Mouse (Mus musculus) heart, embryonic 14.5 days (tissue): ENCODE measurements around the gene Gm26602. TPM values are rescaled to one million over a fixed set of nuclear protein-coding genes. Genes with fewer than 3 reads are reported as not detected.
"Not testable (repeated sequence)": the region's sequence is repeated elsewhere in the genome, so short reads cannot be mapped to it uniquely, and the experiment has no call there.

Experiments used
- ATAC-seq: fragments of 200-750 bp; cut with Nextera tagmentation; 2 replicates; pipeline ENCODE4 v1.8.0; 2017; ENCODE audit warnings: low read depth, moderate TSS enrichment; ENCODE audit not compliant: insufficient number of reproducible peaks, insufficient read depth, low FRiP score
- H3K27ac ChIP-seq, 2 experiments: fragments of 200-500 bp in 1 of 2; fragments of 300-500 bp in 1 of 2; sonication (generic) in 1 of 2; replicated peaks in 1 of 2; 2 replicates each; pipeline ENCODE4 v1.5.1; 2012 to 2014; ENCODE audit warnings: low read depth in 2 of 2, low read length in 2 of 2, control low read depth in 1 of 2, mild to moderate bottlenecking in 1 of 2, mixed read lengths in 1 of 2; ENCODE audit not compliant: control insufficient read depth in 1 of 2, insufficient read depth in 1 of 2
- H3K27me3 ChIP-seq: fragments of 300-500 bp; sonication (generic); 2 replicates; pipeline ENCODE4 v1.6.1; 2014; ENCODE audit warnings: mild to moderate bottlenecking, low read length, control low read depth; ENCODE audit not compliant: control insufficient read depth, insufficient read depth
- H3K36me3 ChIP-seq: fragments of 300-500 bp; sonication (generic); 2 replicates; pipeline ENCODE4 v1.6.1; 2014; ENCODE audit warnings: mild to moderate bottlenecking, control low read depth, low read length, mixed read lengths; ENCODE audit not compliant: control insufficient read depth, insufficient read depth
- H3K4me1 ChIP-seq, 2 experiments: fragments of 200-500 bp in 1 of 2; fragments of 300-500 bp in 1 of 2; sonication (generic) in 1 of 2; 2 replicates each; pipeline ENCODE4 v1.6.1; 2012 to 2014; ENCODE audit warnings: low read length in 2 of 2, control low read depth in 1 of 2, mixed read lengths in 1 of 2; ENCODE audit not compliant: control insufficient read depth in 2 of 2, insufficient read depth in 2 of 2
- H3K4me2 ChIP-seq: fragments of 300-500 bp; sonication (generic); 2 replicates; pipeline ENCODE4 v1.6.1; 2014; ENCODE audit warnings: mild to moderate bottlenecking, low read length
- H3K4me3 ChIP-seq, 2 experiments: fragments of 200-500 bp in 1 of 2; fragments of 300-500 bp in 1 of 2; sonication (generic) in 1 of 2; 2 replicates each; pipeline ENCODE4 v1.5.1; 2012 to 2014; ENCODE audit warnings: low read length in 2 of 2, mild to moderate bottlenecking in 2 of 2, control low read depth in 1 of 2, low read depth in 1 of 2, moderate library complexity in 1 of 2; ENCODE audit not compliant: control insufficient read depth in 1 of 2, insufficient read depth in 1 of 2
- H3K9ac ChIP-seq: fragments of 300-500 bp; sonication (generic); 2 replicates; pipeline ENCODE4 v1.6.1; 2014; ENCODE audit warnings: mild to moderate bottlenecking, low read length
- H3K9me3 ChIP-seq: fragments of 300-500 bp; sonication (generic); 2 replicates; pipeline ENCODE4 v1.6.1; 2016; ENCODE audit warnings: low read length, control low read depth; ENCODE audit not compliant: control insufficient read depth
- WGBS: fragments of 180-500 bp; shearing (Covaris S2); extraction: QIAGEN DNeasy Blood & Tissue Kit; methylation state at CpG from one replicate; pipeline ENCODE4 v1.1.7; 2014; 5-methylcytosine and 5-hydroxymethylcytosine counted together
- polyA plus RNA-seq: library from polyadenylated mRNA; unstranded; fragments of >200 nt; fragmentation: Nextera tagmentation; extraction: Ambion mirVana; gene quantifications from 2 replicates; pipeline ENCODE4 v1.2.1, GENCODE M21; 2014

Gene Gm26602
- polyA plus RNA-seq, 1 experiment from 2014 or later: not detected

- H3K9me3 ChIP-seq: no peaks in the 10 kb centered on the region
- H3K9ac ChIP-seq: no peak within 1 kb of the TSS
- no peak within 1 kb of the TSS for H3K4me2 ChIP-seq
- no peak within 1 kb of the TSS for H3K4me3 ChIP-seq
- no peaks in the 10 kb centered on the region for H3K36me3 ChIP-seq
- WGBS: 78% methylated on average over 6 of the region's 6 CpGs
- H3K27me3 ChIP-seq: peaks cover 6% of the 10 kb centered on the region; the same call in 1 of the 2 replicates
- peaks cover 9 to 13% of the 10 kb centered on the region in 2 experiments for H3K4me1 ChIP-seq
- ATAC-seq: no peak
- no peak within 1 kb of the TSS for H3K27ac ChIP-seq
Measured at GRCm38 (mm10) chr10:79886054-79886453, 24.6 kb upstream of the Gm26602 start, which contains the start of gene Elane. Gene Elane, plus strand, starts transcription at chr10:79886247.

DNA sequence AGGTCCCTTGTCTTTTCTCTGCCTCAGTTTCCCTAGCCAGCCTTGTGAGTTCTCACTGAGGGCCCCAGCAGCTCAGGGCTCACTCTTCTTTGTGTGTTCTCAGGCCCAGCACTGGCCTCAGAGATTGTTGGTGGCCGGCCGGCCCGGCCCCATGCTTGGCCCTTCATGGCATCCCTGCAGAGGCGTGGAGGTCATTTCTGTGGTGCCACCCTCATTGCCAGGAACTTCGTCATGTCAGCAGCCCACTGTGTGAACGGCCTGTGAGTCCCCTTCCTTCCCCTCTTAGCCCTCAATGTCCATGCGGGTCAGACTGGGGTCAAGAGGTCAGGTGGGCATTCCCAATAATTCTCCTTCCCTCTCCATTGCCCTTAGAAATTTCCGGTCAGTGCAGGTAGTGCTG, 24.0 kb upstream of the Gm26602 start:
- Histone ChIP-seq H3K4me3 (no peak overlapping the region), H3K9me3 (no peaks in the 10 kb centered on the region), H3K27me3 (peaks cover 6% of the 10 kb centered on the region; the same call in 1 of the 2 replicates), H3K36me3 (no peaks in the 10 kb centered on the region), H3K27ac (no peak overlapping the region), H3K4me1 (peaks cover 9 to 12% of the 10 kb centered on the region in 2 experiments), H3K9ac (no peak overlapping the region), H3K4me2 (no peak overlapping the region)
- no peak for ATAC-seq
- 85% methylated on average over 8 of the region's 8 CpGs for WGBS

- Histone ChIP-seq H3K4me1 (no peaks in the 10 kb centered on the region), H3K27ac (no peak overlapping the region), H3K4me2 (no peak overlapping the region), H3K9ac (no peak overlapping the region), H3K9me3 (no peaks in the 10 kb centered on the region), H3K27me3 (no peaks in the 10 kb centered on the region), H3K4me3 (no peak overlapping the region), H3K36me3 (peaks cover 5% of the 10 kb centered on the region; the same call in 1 of the 2 replicates)
- WGBS: 87% methylated on average over 2 of the region's 2 CpGs
- ATAC-seq: no peak
Measured at GRCm38 (mm10) chr10:79889386-79889785, 21.3 kb upstream of the Gm26602 start.

- Histone ChIP-seq H3K36me3 (peaks cover 13% of the 10 kb centered on the region), H3K4me2 (no peak within 1 kb of the TSS), H3K4me1 (no peaks in the 10 kb centered on the region), H3K27ac (no peak within 1 kb of the TSS), H3K27me3 (no peaks in the 10 kb centered on the region), H3K4me3 (no peak within 1 kb of the TSS), H3K9me3 (no peaks in the 10 kb centered on the region), H3K9ac (no peak within 1 kb of the TSS)
- 33% methylated on average over 5 of the region's 5 CpGs for WGBS
- ATAC-seq: no peak
Measured at GRCm38 (mm10) chr10:79890670-79891069, 20.0 kb upstream of the Gm26602 start, which contains the start of gene Cfd. Gene Cfd, plus strand, starts transcription at chr10:79890853.

DNA sequence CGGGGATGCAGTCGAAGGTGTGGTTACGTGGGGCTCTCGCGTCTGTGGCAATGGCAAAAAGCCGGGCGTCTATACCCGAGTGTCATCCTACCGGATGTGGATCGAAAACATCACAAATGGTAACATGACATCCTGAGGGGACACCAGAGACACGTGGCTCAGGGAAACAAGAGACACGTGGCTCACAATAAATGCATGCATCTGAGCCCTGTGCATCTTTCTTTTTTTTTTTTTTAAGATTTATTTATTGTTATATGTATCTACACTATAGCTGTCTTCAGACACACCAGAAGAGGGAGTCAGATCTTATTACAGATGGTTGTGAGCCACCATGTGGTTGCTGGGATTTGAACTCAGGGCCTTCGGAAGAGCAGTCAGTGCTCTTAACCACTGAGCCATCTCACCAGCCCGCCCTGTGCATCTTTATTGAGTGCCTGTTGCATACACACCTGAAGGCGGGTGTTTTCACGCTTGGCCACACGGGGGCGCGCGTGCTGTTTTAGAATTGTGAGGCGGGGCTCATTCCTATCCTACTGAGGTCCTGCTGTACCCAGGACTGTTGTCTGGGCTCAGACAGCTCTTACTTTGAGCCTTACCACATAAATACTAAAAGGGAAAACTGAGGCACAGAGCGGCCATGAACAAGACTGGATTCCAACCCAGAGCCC, 18.1 kb upstream of the Gm26602 start:
- H3K9ac ChIP-seq, H3K9me3 ChIP-seq, ATAC-seq, H3K27ac ChIP-seq, H3K4me1 ChIP-seq, H3K4me3 ChIP-seq, H3K27me3 ChIP-seq, H3K4me2 ChIP-seq: not testable (repeated sequence)
- H3K36me3 ChIP-seq: peaks cover 32% of the 10 kb centered on the region
- WGBS: 42% methylated on average over 22 of the region's 22 CpGs

- H3K4me3 ChIP-seq: no peak overlapping the region
- H3K27me3 ChIP-seq: no peaks in the 10 kb centered on the region
- H3K4me2 ChIP-seq: no peak overlapping the region
- no peak overlapping the region for H3K27ac ChIP-seq
- WGBS: 91% methylated on average over 16 of the region's 16 CpGs
- H3K36me3 ChIP-seq: peaks cover 67% of the 10 kb centered on the region
- no peak for ATAC-seq
- no peak overlapping the region for H3K9ac ChIP-seq
- H3K9me3 ChIP-seq: no peaks in the 10 kb centered on the region
- no peaks in the 10 kb centered on the region for H3K4me1 ChIP-seq
Measured at GRCm38 (mm10) chr10:79896306-79896705, 14.3 kb upstream of the Gm26602 start.

DNA sequence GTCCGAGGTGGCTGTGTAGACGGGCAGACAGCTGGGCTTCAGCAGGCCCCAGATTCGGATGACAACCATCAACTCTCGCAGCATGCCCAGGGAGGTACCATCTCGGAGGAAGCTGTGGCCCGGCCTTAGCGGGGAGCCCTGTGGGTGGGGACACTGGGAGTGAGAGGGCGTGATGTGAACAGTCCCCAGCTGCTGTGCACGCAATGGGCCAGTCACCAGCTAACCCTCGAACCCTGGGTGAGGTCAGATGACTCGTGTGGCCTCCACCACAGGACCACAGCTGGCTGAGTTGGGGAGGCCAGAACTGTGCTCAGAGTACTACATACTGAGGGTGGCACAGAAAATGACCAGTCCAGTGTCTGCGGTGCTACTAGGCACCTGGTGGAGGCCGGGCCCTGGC, 13.8 kb upstream of the Gm26602 start:
- WGBS: 89% methylated on average over 13 of the region's 13 CpGs
- H3K9me3 ChIP-seq: no peaks in the 10 kb centered on the region
- ATAC-seq: no peak
- no peak overlapping the region for H3K4me3 ChIP-seq
- no peak overlapping the region for H3K4me2 ChIP-seq
- H3K4me1 ChIP-seq: no peaks in the 10 kb centered on the region
- no peak overlapping the region for H3K9ac ChIP-seq
- no peaks in the 10 kb centered on the region for H3K27me3 ChIP-seq
- H3K27ac ChIP-seq: no peak overlapping the region
- peaks cover 72% of the 10 kb centered on the region for H3K36me3 ChIP-seq
